Mouse (Mus musculus): ENCODE results near the gene Zfp422. TPM values are rescaled to one million over a fixed set of nuclear protein-coding genes. Genes with fewer than 3 reads are reported as not detected.

Gene Zfp422
- total and polyA plus RNA-seq, 3 experiments: 13.1 to 19.2 (median 14.8) TPM

GRCm38 (mm10) chr6:116666892-116667291 lies 38.1 kb upstream of the Zfp422 start:
- no peak overlapping the region for H3K27ac ChIP-seq
- no peaks in the 10 kb centered on the region for H3K36me3 ChIP-seq (ENCODE audit: control insufficient read depth, insufficient read depth, low read length)
- peaks cover 1% of the 10 kb centered on the region for H3K4me1 ChIP-seq (ENCODE audit: control insufficient read depth, insufficient read depth, low read length)
- no peak overlapping the region for H3K4me3 ChIP-seq
- no peak for DNase-seq
- intact Hi-C loops (cut with DNase I): no loop called here
- WGBS: 86% methylated on average over 3 of the region's 3 CpGs
- H3K27me3 ChIP-seq (ENCODE audit: control insufficient read depth, insufficient read depth, low read length): no peaks in the 10 kb centered on the region
- H3K9ac ChIP-seq (ENCODE audit: low read depth, low read length): no peak overlapping the region
- TF ChIP-seq POLR2A (IDR thresholded peaks at IDR 0.05; ENCODE audit: insufficient read depth, low read depth, low read length) (no peak), CTCF (IDR thresholded peaks at IDR 0.05) (no peak), EP300 (IDR thresholded peaks at IDR 0.05; ENCODE audit: insufficient read depth, low read depth, low read length) (no peak)
- no peaks in the 10 kb centered on the region for H3K79me2 ChIP-seq (replicated peaks; ENCODE audit: control insufficient read depth, insufficient read depth, low read length)

DNA sequence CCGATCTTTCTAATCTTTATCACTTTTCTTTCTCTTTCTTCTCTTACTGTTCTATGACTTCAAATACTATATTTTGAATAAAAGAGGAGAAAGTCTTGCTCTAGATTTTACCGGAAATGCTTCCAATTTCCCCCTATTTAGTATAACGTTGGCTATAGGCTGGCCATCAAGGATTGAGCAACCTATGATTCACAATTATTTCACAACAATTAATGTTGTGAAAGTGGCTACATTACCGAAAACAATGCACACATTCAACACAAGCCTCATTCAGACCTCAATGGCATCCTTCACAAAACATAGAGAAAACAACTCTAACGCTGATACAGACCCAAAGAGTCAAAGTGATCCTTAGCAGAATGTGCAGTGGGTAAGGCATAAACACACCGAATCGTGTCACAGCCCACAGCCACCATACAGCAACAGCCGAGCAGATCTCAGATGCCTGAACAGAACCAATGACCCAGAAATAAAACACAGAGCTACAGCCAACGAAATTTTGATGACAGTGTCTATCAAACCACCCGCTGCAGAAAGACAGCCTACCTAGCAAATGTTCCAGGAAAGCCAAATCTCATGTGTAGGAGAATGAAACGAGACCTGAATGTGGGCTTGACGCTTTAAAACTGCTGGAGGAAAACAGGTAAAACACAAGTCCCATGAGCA lies 37.4 kb upstream of the Zfp422 start:
- H3K27ac ChIP-seq: no peak overlapping the region
- no peaks in the 10 kb centered on the region for H3K79me2 ChIP-seq (replicated peaks; ENCODE audit: control insufficient read depth, insufficient read depth, low read length)
- H3K36me3 ChIP-seq (ENCODE audit: control insufficient read depth, insufficient read depth, low read length): no peaks in the 10 kb centered on the region
- DNase-seq: no peak
- intact Hi-C loops (cut with DNase I): no loop called here
- WGBS: 86% methylated on average over 12 of the region's 12 CpGs
- H3K9ac ChIP-seq (ENCODE audit: low read depth, low read length): no peak overlapping the region
- no peak for TF ChIP-seq CTCF (IDR thresholded peaks at IDR 0.05)
- no peak for TF ChIP-seq EP300 (IDR thresholded peaks at IDR 0.05; ENCODE audit: insufficient read depth, low read depth, low read length)
- no peak for TF ChIP-seq POLR2A (IDR thresholded peaks at IDR 0.05; ENCODE audit: insufficient read depth, low read depth, low read length)
- peaks cover 1% of the 10 kb centered on the region for H3K4me1 ChIP-seq (ENCODE audit: control insufficient read depth, insufficient read depth, low read length)
- no peak overlapping the region for H3K4me3 ChIP-seq
- no peaks in the 10 kb centered on the region for H3K27me3 ChIP-seq (ENCODE audit: control insufficient read depth, insufficient read depth, low read length)

DNA sequence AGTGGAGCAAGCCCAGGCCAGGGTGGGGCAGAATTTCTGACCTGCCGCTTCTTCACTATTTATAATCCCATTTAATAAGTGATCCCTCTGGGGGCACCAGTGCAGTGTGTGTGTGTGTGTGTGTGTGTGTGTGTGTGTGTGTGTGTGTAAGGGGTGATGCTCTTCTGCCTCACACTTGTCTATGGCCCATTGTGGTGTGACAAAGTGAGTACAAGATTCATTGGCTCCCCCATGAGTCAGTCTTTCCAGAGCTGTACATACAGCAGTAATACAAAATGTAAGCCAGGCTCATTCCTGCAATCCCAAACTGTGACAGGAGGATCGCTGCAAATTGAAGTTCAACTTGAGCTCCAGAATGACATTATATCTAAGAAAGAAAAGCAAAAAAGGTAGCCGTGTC lies 36.0 kb upstream of the Zfp422 start:
- Histone ChIP-seq H3K27me3 (ENCODE audit: control insufficient read depth, insufficient read depth, low read length) (no peaks in the 10 kb centered on the region), H3K27ac (no peak overlapping the region), H3K4me1 (ENCODE audit: control insufficient read depth, insufficient read depth, low read length) (peaks cover 1% of the 10 kb centered on the region), H3K79me2 (replicated peaks; ENCODE audit: control insufficient read depth, insufficient read depth, low read length) (no peaks in the 10 kb centered on the region), H3K9ac (ENCODE audit: low read depth, low read length) (no peak overlapping the region), H3K36me3 (ENCODE audit: control insufficient read depth, insufficient read depth, low read length) (no peaks in the 10 kb centered on the region), H3K4me3 (no peak overlapping the region)
- intact Hi-C loops (cut with DNase I): no loop called here
- whole genome bisulfite sequencing: 75% methylated on average over 3 of the region's 3 CpGs
- no peak for TF ChIP-seq POLR2A (IDR thresholded peaks at IDR 0.05; ENCODE audit: insufficient read depth, low read depth, low read length)
- TF ChIP-seq EP300 (IDR thresholded peaks at IDR 0.05; ENCODE audit: insufficient read depth, low read depth, low read length): no peak
- TF ChIP-seq CTCF (IDR thresholded peaks at IDR 0.05): no peak
- no peak for DNase-seq

DNA sequence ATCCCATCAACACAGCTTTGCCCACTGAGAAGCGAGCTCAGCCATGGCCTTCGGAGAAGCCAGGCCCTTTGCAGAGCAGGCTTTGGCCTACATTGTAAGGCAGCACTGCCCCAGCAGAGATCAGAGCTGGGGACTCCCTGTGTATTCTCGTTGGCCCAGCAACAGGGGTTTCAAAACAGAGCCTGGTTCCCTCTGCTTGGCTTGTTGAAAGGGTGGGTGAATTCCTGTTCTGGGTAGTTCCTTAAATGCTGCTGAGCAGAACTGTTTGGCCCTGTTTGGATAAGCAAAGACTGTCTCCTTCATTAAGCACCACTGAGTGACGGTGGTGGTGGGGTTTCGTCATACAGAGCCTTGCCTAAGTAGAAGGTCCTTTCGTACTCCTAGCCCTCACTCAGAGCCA lies 35.2 kb upstream of the Zfp422 start:
- no peak overlapping the region for H3K9ac ChIP-seq (ENCODE audit: low read depth, low read length)
- no peak overlapping the region for H3K27ac ChIP-seq
- no peaks in the 10 kb centered on the region for H3K36me3 ChIP-seq (ENCODE audit: control insufficient read depth, insufficient read depth, low read length)
- WGBS: 82% methylated on average over 6 of the region's 6 CpGs
- no peaks in the 10 kb centered on the region for H3K27me3 ChIP-seq (ENCODE audit: control insufficient read depth, insufficient read depth, low read length)
- no peaks in the 10 kb centered on the region for H3K79me2 ChIP-seq (replicated peaks; ENCODE audit: control insufficient read depth, insufficient read depth, low read length)
- TF ChIP-seq EP300 (IDR thresholded peaks at IDR 0.05; ENCODE audit: insufficient read depth, low read depth, low read length): no peak
- no peak for TF ChIP-seq POLR2A (IDR thresholded peaks at IDR 0.05; ENCODE audit: insufficient read depth, low read depth, low read length)
- no peak for TF ChIP-seq CTCF (IDR thresholded peaks at IDR 0.05)
- H3K4me1 ChIP-seq (ENCODE audit: control insufficient read depth, insufficient read depth, low read length): peaks cover 1% of the 10 kb centered on the region
- intact Hi-C loops (cut with DNase I): no loop called here
- peak in 1 of 2 experiments; percentile 57 for DNase-seq
- no peak overlapping the region for H3K4me3 ChIP-seq

- Histone ChIP-seq H3K27me3 (ENCODE audit: control insufficient read depth, insufficient read depth, low read length) (no peaks in the 10 kb centered on the region), H3K79me2 (replicated peaks; ENCODE audit: control insufficient read depth, insufficient read depth, low read length) (no peaks in the 10 kb centered on the region), H3K4me1 (ENCODE audit: control insufficient read depth, insufficient read depth, low read length) (peaks cover 1% of the 10 kb centered on the region), H3K4me3 (no peak overlapping the region), H3K9ac (ENCODE audit: low read depth, low read length) (no peak overlapping the region), H3K27ac (no peak overlapping the region), H3K36me3 (ENCODE audit: control insufficient read depth, insufficient read depth, low read length) (no peaks in the 10 kb centered on the region)
- TF ChIP-seq EP300 (IDR thresholded peaks at IDR 0.05; ENCODE audit: insufficient read depth, low read depth, low read length) (no peak), POLR2A (IDR thresholded peaks at IDR 0.05; ENCODE audit: insufficient read depth, low read depth, low read length) (no peak), CTCF (IDR thresholded peaks at IDR 0.05) (no peak)
- intact Hi-C loops (cut with DNase I): no loop called here
- 89% methylated on average over 2 of the region's 2 CpGs for WGBS
- DNase-seq: no peak
Measured at GRCm38 (mm10) chr6:116663364-116663763, 34.6 kb upstream of the Zfp422 start.

- H3K36me3 ChIP-seq (ENCODE audit: control insufficient read depth, insufficient read depth, low read length): peaks cover 5% of the 10 kb centered on the region
- H3K4me1 ChIP-seq (ENCODE audit: control insufficient read depth, insufficient read depth, low read length): peaks cover 15% of the 10 kb centered on the region
- H3K79me2 ChIP-seq (replicated peaks; ENCODE audit: control insufficient read depth, insufficient read depth, low read length): no peaks in the 10 kb centered on the region
- H3K27ac ChIP-seq: peak overlapping the region; percentile 93
- intact Hi-C loops (cut with DNase I): loop anchor here (1.0 to 10.0 kb wide), 4 partner anchors 19 to 111 kb away; partner anchors contain the start of gene Rassf4
- WGBS: 16% methylated on average over 9 of the region's 9 CpGs
- TF ChIP-seq EP300 (IDR thresholded peaks at IDR 0.05; ENCODE audit: insufficient read depth, low read depth, low read length) (no peak), CTCF (IDR thresholded peaks at IDR 0.05) (peak; percentile 89)
- no peaks in the 10 kb centered on the region for H3K27me3 ChIP-seq (ENCODE audit: control insufficient read depth, insufficient read depth, low read length)
- no peak for DNase-seq
- 0 out of 2 replicates have a peak overlapping the region, but pooled peaks have one; percentile 34 for H3K9ac ChIP-seq (ENCODE audit: low read depth, low read length)
- peak overlapping the region; percentile 63; the same call in 1 of the 2 replicates for H3K4me3 ChIP-seq
Measured at GRCm38 (mm10) chr6:116653684-116654454, 25.1 kb upstream of the Zfp422 start.

Measured in heart, adult 2 months (tissue).